Mouse (Mus musculus): Measurements from ENCODE around the gene Mydgf. TPM values are rescaled to one million over a fixed set of nuclear protein-coding genes. Genes with fewer than 3 reads are reported as not detected.

Mydgf gene
- total and polyA plus RNA-seq, 2 experiments from 2014 or later, result 58.1 to 86.9 TPM

DNA sequence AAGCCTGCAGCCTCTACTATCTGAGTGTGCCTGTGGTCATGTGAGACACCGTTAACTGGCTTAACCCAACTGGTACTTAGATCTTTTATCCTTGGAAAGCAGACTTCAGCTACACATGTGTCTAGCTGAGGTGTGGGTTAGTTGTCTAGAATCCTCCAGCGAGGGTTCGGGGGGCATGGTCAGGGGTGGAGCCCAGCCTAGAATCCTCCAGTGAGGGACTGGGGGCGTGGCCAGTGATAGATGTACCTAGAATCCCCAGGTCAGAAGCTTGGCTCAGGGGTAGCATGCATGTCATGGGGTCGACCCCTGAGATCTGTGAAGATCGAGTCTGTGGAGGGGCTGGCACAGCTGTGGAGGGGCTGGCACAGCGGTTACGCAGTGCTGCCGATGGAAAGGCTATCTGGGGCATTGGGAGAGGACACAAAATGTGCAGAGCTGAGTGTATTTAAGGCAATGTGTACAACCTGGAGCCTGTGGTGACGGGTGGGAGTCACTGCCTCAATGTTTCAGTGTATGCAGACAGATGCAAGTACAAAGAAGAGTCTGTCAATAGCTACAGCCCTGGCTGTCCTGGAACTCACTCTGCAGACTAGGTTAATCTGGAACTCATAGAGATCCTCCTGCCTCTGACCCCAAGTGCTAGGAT, 10.2 kb downstream of the Mydgf start:
- peaks cover 21% of the 10 kb centered on the region for H3K36me3 ChIP-seq (ENCODE audit: insufficient read depth, low read length)
- no peaks in the 10 kb centered on the region for H3K4me1 ChIP-seq (ENCODE audit: insufficient read depth, low read length)
- H3K9ac ChIP-seq (replicated peaks; ENCODE audit: low read length), result no peak overlapping the region
- ATAC-seq, result no peak
- no peaks in the 10 kb centered on the region for H3K27me3 ChIP-seq (ENCODE audit: insufficient read depth, low read length)
- no peak for TF ChIP-seq CTCF (IDR thresholded peaks at IDR 0.05; ENCODE audit: low read depth)
- H3K9me3 ChIP-seq (ENCODE audit: low read length), result no peaks in the 10 kb centered on the region
- no peak overlapping the region for H3K4me2 ChIP-seq (ENCODE audit: low read depth, low read length)
- H3K27ac ChIP-seq, result no peak overlapping the region
- 57% methylated on average over 10 of the region's 10 CpGs for WGBS
- no peak overlapping the region for H3K4me3 ChIP-seq (ENCODE audit: low read length)
- DNase-seq (ENCODE audit: low spot score), result no peak

GRCm38 (mm10) chr17:56171881-56172280, 11.8 kb downstream of the Mydgf start:
- H3K9me3 ChIP-seq (ENCODE audit: low read length), result no peaks in the 10 kb centered on the region
- ATAC-seq (no peak), DNase-seq (ENCODE audit: low spot score) (no peak)
- TF ChIP-seq CTCF (IDR thresholded peaks at IDR 0.05; ENCODE audit: low read depth), result no peak
- no peak overlapping the region for H3K4me2 ChIP-seq (ENCODE audit: low read depth, low read length)
- WGBS, result 88% methylated on average over 17 of the region's 17 CpGs
- peaks cover 8% of the 10 kb centered on the region for H3K36me3 ChIP-seq (ENCODE audit: insufficient read depth, low read length)
- no peak overlapping the region for H3K27ac ChIP-seq
- H3K4me3 ChIP-seq (ENCODE audit: low read length), result no peak overlapping the region
- H3K27me3 ChIP-seq (ENCODE audit: insufficient read depth, low read length), result no peaks in the 10 kb centered on the region
- no peaks in the 10 kb centered on the region for H3K4me1 ChIP-seq (ENCODE audit: insufficient read depth, low read length)
- H3K9ac ChIP-seq (replicated peaks; ENCODE audit: low read length), result no peak overlapping the region

- no peak for ATAC-seq
- TF ChIP-seq CTCF (IDR thresholded peaks at IDR 0.05; ENCODE audit: low read depth), result no peak
- no peaks in the 10 kb centered on the region for H3K27me3 ChIP-seq (ENCODE audit: insufficient read depth, low read length)
- no peaks in the 10 kb centered on the region for H3K4me1 ChIP-seq (ENCODE audit: insufficient read depth, low read length)
- no peak overlapping the region for H3K4me3 ChIP-seq (ENCODE audit: low read length)
- DNase-seq (ENCODE audit: low spot score), result peak; percentile 51
- H3K27ac ChIP-seq, result no peak overlapping the region
- H3K4me2 ChIP-seq (ENCODE audit: low read depth, low read length), result no peak overlapping the region
- H3K36me3 ChIP-seq (ENCODE audit: insufficient read depth, low read length), result peaks cover 4% of the 10 kb centered on the region
- 40% methylated on average over 9 of the region's 9 CpGs for WGBS
- no peak overlapping the region for H3K9ac ChIP-seq (replicated peaks; ENCODE audit: low read length)
- no peaks in the 10 kb centered on the region for H3K9me3 ChIP-seq (ENCODE audit: low read length)
Observed at GRCm38 (mm10) chr17:56171456-56171855, 12.3 kb downstream of the Mydgf start.

DNA sequence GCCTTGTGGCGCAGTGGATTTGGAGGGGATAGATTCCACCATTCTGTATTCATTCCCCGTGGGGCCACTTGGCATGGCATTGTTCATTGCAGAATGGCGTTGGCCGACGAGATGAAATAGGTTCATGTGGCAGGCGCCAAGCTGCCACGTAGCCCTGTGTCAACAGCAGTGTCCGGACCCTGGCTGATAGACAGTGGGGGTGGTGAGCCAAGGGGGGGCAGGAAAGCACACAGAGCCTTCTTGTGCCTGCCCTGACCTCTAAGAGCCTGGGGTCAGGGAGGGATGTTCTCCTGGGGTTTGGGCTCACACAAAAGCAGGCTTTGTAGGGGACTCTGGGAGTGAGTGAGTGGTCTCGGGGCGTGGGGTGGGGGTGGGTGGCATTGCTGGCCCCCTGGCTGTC, 13.1 kb downstream of the Mydgf start:
- H3K9ac ChIP-seq (replicated peaks; ENCODE audit: low read length), result no peak overlapping the region

DNA sequence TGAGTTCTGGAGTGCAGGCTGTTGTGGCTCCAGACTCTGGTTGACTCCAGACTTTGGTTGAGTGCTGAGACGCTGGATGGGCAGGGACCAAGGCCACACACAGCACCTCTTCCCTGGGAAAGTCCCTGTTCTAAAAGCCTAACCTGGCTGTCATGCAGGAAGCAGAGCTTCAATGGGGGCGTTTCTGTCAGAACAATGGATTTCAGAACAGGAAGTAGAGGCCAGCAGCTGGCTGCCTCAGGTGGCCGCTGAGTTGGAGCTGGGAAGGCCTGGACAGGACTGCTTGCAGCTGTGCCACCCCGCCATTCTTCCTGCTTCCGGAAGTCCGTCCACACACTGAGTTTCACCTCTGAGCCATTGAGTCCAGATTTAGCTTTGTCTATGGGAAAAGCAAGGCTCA, 13.9 kb downstream of the Mydgf start:
- H3K4me1 ChIP-seq (ENCODE audit: insufficient read depth, low read length), result peaks cover 4% of the 10 kb centered on the region; the same call in 1 of the 2 replicates
- WGBS, result 62% methylated on average over 6 of the region's 6 CpGs
- no peak overlapping the region for H3K9ac ChIP-seq (replicated peaks; ENCODE audit: low read length)
- H3K27ac ChIP-seq, result 0 out of 2 replicates have a peak overlapping the region, but pooled peaks have one; percentile 22
- no peak overlapping the region for H3K4me2 ChIP-seq (ENCODE audit: low read depth, low read length)
- no peak for ATAC-seq
- no peaks in the 10 kb centered on the region for H3K27me3 ChIP-seq (ENCODE audit: insufficient read depth, low read length)
- no peak overlapping the region for H3K4me3 ChIP-seq (ENCODE audit: low read length)
- H3K9me3 ChIP-seq (ENCODE audit: low read length), result no peaks in the 10 kb centered on the region
- TF ChIP-seq CTCF (IDR thresholded peaks at IDR 0.05; ENCODE audit: low read depth), result no peak
- H3K36me3 ChIP-seq (ENCODE audit: insufficient read depth, low read length), result no peaks in the 10 kb centered on the region
- DNase-seq (ENCODE audit: low spot score), result no peak

More for the DNA sequence above, 13.1 kb downstream of the Mydgf start:
- no peaks in the 10 kb centered on the region for H3K36me3 ChIP-seq (ENCODE audit: insufficient read depth, low read length)
- no peak overlapping the region for H3K4me2 ChIP-seq (ENCODE audit: low read depth, low read length)
- ATAC-seq (peak; percentile 38; the same call in 1 of the 2 replicates), DNase-seq (ENCODE audit: low spot score) (peak; percentile 46)
- TF ChIP-seq CTCF (IDR thresholded peaks at IDR 0.05; ENCODE audit: low read depth), result no peak
- 13% methylated on average over 10 of the region's 10 CpGs for WGBS
- peaks cover 3% of the 10 kb centered on the region; the same call in 1 of the 2 replicates for H3K4me1 ChIP-seq (ENCODE audit: insufficient read depth, low read length)
- H3K27me3 ChIP-seq (ENCODE audit: insufficient read depth, low read length), result no peaks in the 10 kb centered on the region
- H3K27ac ChIP-seq, result peak overlapping the region; percentile 1; the same call in 1 of the 2 replicates
- no peaks in the 10 kb centered on the region for H3K9me3 ChIP-seq (ENCODE audit: low read length)
- H3K4me3 ChIP-seq (ENCODE audit: low read length), result no peak overlapping the region

DNA sequence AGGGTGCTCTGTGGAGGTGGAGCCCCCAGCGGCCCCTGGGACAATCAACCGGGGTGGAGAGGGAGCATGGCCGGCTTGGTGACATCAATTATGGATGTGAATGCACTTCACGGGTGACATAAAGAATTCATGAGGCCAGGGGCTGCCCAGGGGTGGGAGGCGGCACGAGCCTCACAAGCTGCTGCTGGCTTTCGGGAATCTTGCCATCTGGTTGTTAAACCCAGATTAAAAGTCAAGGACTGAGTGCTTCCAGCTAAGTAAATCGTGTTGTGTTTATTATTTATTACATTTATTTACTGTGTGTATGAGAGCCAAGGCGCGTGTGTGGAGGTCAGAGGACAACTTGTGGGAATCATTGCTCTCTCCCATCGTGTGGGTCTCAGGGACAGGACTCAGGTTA, 18.0 kb downstream of the Mydgf start:
- DNase-seq (ENCODE audit: low spot score), result peak; percentile 30
- no peak for ATAC-seq
- H3K4me3 ChIP-seq (ENCODE audit: low read length), result no peak overlapping the region
- peaks cover 12% of the 10 kb centered on the region for H3K4me1 ChIP-seq (ENCODE audit: insufficient read depth, low read length)
- no peak for TF ChIP-seq CTCF (IDR thresholded peaks at IDR 0.05; ENCODE audit: low read depth)
- H3K27me3 ChIP-seq (ENCODE audit: insufficient read depth, low read length), result no peaks in the 10 kb centered on the region
- H3K4me2 ChIP-seq (ENCODE audit: low read depth, low read length), result no peak overlapping the region
- H3K36me3 ChIP-seq (ENCODE audit: insufficient read depth, low read length), result no peaks in the 10 kb centered on the region
- 29% methylated on average over 11 of the region's 11 CpGs for WGBS
- H3K27ac ChIP-seq, result no peak overlapping the region
- H3K9ac ChIP-seq (replicated peaks; ENCODE audit: low read length), result no peak overlapping the region
- no peaks in the 10 kb centered on the region for H3K9me3 ChIP-seq (ENCODE audit: low read length)

DNA sequence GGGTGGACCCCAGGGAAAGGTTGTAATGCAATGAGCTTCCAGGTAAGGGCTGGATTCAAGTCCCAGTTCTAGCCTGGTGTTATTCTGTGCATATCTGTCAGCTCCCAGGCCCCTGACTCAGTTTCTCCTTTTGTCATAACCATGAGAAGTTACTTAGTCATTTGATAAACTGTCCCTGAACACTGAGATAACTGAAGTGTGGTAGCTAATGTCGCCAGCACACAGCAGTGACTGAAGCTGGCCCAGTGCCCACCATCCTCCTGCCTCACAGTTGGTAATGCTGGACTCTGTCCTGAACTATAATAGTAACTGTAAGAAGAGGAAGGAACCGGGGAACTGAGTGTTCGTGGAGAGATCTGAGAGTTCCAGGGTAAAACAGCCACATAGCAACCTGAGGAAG, 19.2 kb downstream of the Mydgf start:
- DNase-seq (ENCODE audit: low spot score) (no peak), ATAC-seq (no peak)
- no peak overlapping the region for H3K4me3 ChIP-seq (ENCODE audit: low read length)
- 55% methylated on average over 3 of the region's 3 CpGs for WGBS
- no peak overlapping the region for H3K4me2 ChIP-seq (ENCODE audit: low read depth, low read length)
- no peak overlapping the region for H3K27ac ChIP-seq
- no peak for TF ChIP-seq CTCF (IDR thresholded peaks at IDR 0.05; ENCODE audit: low read depth)
- no peaks in the 10 kb centered on the region for H3K9me3 ChIP-seq (ENCODE audit: low read length)
- no peaks in the 10 kb centered on the region for H3K27me3 ChIP-seq (ENCODE audit: insufficient read depth, low read length)
- no peak overlapping the region for H3K9ac ChIP-seq (replicated peaks; ENCODE audit: low read length)
- H3K36me3 ChIP-seq (ENCODE audit: insufficient read depth, low read length), result no peaks in the 10 kb centered on the region
- H3K4me1 ChIP-seq (ENCODE audit: insufficient read depth, low read length), result peaks cover 12% of the 10 kb centered on the region

All from hindbrain, postnatal 0 days (tissue).